Mouse (Mus musculus) hindbrain, embryonic 14.5 days (tissue): ENCODE measurements at regions not wholly inside any gene's neighbourhood (a gene's known extent, or its start where the extent isn't known, plus 50 kb on each side); places are given as distances from the start of the nearest gene placed in this dataset.

Source experiments
- ATAC-seq: fragments of 200-750 bp; cut with Nextera tagmentation; 2 replicates; pipeline ENCODE4 v1.8.0; 2017; ENCODE audit warnings: moderate number of reproducible peaks, mild to moderate bottlenecking, moderate TSS enrichment, moderate library complexity; ENCODE audit not compliant: low FRiP score
- DNase-seq: peaks from one replicate; pipeline ENCODE4 v3.0.0-alpha.2; 2015; ENCODE audit warnings: low spot score
- H3K27ac ChIP-seq: fragments of 300-500 bp; sonication (generic); 2 replicates; pipeline ENCODE4 v1.5.1; 2014; ENCODE audit warnings: mild to moderate bottlenecking, moderate library complexity
- H3K27me3 ChIP-seq: fragments of 300-500 bp; sonication (generic); 2 replicates; pipeline ENCODE4 v1.6.1; 2014; ENCODE audit warnings: mild to moderate bottlenecking, low read length, mixed read lengths; ENCODE audit not compliant: control insufficient read depth, insufficient read depth
- H3K36me3 ChIP-seq: fragments of 300-500 bp; sonication (generic); replicated peaks from 2 replicates; pipeline ENCODE4 v1.6.1; 2014; ENCODE audit not compliant: control insufficient read depth, insufficient read depth
- H3K4me1 ChIP-seq: fragments of 300-500 bp; sonication (generic); replicated peaks from 2 replicates; pipeline ENCODE4 v1.6.1; 2014; ENCODE audit warnings: antibody characterized with exemption, low read length, mixed read lengths; ENCODE audit not compliant: control insufficient read depth, insufficient read depth
- H3K4me2 ChIP-seq: fragments of 300-500 bp; sonication (generic); replicated peaks from 2 replicates; pipeline ENCODE4 v1.6.1; 2014; ENCODE audit warnings: mild to moderate bottlenecking, moderate library complexity
- H3K4me3 ChIP-seq: fragments of 300-500 bp; sonication (generic); replicated peaks from 2 replicates; pipeline ENCODE4 v1.5.1; 2014; ENCODE audit warnings: mild to moderate bottlenecking, low read length
- H3K9ac ChIP-seq: fragments of 300-500 bp; sonication (generic); 2 replicates; pipeline ENCODE4 v1.6.1; 2014
- H3K9me3 ChIP-seq: fragments of 300-500 bp; sonication (generic); 2 replicates; pipeline ENCODE4 v1.6.1; 2016; ENCODE audit warnings: low read length; ENCODE audit not compliant: control insufficient read depth
- WGBS: fragments of 180-500 bp; shearing (Covaris S2); extraction: QIAGEN DNeasy Blood & Tissue Kit; methylation state at CpG from one replicate; pipeline ENCODE4 v1.1.7; 2014; 5-methylcytosine and 5-hydroxymethylcytosine counted together

DNA sequence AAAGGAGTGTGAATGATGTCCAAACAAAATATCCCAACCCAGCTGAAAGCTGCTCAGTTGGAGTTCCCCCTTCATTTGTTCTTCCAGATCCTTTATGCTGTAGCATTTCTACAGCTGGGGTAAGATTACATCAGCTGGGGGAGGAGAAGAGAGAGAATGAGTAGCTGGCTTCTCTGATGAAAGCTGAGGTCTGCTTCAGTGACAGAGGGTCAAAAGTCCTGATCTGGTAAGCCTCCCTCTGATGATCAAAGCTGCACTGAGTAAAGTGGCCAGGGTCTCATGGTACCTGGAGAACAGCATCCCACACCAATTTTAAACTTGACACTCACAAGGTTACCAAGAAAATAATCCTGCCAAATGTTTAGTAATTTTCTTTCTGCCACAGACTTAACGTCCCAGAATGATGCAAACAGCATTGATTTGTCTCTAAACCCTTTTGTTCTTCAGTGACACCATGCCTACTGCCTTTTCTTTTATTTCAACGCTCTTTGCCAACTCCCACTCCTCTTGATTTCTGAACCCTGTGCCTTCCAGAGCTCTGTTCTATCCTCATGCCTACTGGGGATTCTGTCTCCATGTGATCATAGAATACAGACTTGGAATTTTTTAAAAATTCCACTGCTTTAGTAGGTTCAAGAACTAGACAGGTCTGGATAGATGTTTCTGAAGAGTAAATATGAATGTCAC, 119.3 kb upstream of the Fshr start:
- WGBS: 48% methylated on average over 2 of the region's 2 CpGs
- Histone ChIP-seq H3K27ac (no peak overlapping the region), H3K4me3 (no peak overlapping the region), H3K9me3 (no peaks in the 10 kb centered on the region), H3K4me1 (no peaks in the 10 kb centered on the region), H3K9ac (no peak overlapping the region), H3K4me2 (no peak overlapping the region), H3K27me3 (no peaks in the 10 kb centered on the region), H3K36me3 (no peaks in the 10 kb centered on the region)
- ATAC-seq (no peak), DNase-seq (no peak)

GRCm38 (mm10) chr17:89318356-89318755, 117.9 kb upstream of the Fshr start:
- H3K9ac ChIP-seq: no peak overlapping the region
- H3K27ac ChIP-seq: no peak overlapping the region
- H3K36me3 ChIP-seq: no peaks in the 10 kb centered on the region
- no peaks in the 10 kb centered on the region for H3K4me1 ChIP-seq
- H3K4me2 ChIP-seq: no peak overlapping the region
- 79% methylated on average over 1 of the region's 1 CpGs for WGBS
- no peaks in the 10 kb centered on the region for H3K27me3 ChIP-seq
- ATAC-seq (no peak), DNase-seq (no peak)
- no peaks in the 10 kb centered on the region for H3K9me3 ChIP-seq
- H3K4me3 ChIP-seq: no peak overlapping the region

- Histone ChIP-seq H3K4me1 (no peaks in the 10 kb centered on the region), H3K27ac (no peak overlapping the region), H3K4me2 (no peak overlapping the region), H3K27me3 (no peaks in the 10 kb centered on the region), H3K36me3 (no peaks in the 10 kb centered on the region), H3K9me3 (no peaks in the 10 kb centered on the region), H3K4me3 (no peak overlapping the region), H3K9ac (no peak overlapping the region)
- 92% methylated on average over 12 of the region's 12 CpGs for WGBS
- DNase-seq: no peak
- ATAC-seq: no peak
These were observed 110.7 kb upstream of the Fshr start for GRCm38 (mm10) chr17:89311133-89311532.

DNA sequence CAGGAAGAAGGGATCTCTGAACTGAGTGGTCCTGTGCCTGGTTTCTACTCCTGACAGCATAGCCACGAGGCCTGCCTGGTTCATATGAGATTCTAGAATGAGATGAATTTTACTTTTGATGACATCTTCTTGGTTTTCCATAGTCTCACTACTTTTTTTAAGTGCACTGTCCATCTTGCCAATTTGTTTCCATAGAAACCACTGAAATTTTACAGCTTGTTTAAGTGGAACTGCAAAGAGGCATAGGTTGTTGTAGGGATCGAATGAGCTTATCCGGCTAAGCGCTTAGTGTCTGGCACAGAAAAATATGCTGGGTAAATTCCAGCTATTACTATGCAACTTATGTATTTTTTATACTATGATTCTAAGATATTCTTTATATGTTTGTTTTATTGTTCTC, 100.8 kb upstream of the Fshr start:
- no peak overlapping the region for H3K27ac ChIP-seq
- H3K36me3 ChIP-seq: no peaks in the 10 kb centered on the region
- H3K4me3 ChIP-seq: no peak overlapping the region
- ATAC-seq (no peak), DNase-seq (no peak)
- H3K9ac ChIP-seq: no peak overlapping the region
- H3K27me3 ChIP-seq: no peaks in the 10 kb centered on the region
- no peaks in the 10 kb centered on the region for H3K9me3 ChIP-seq
- H3K4me2 ChIP-seq: no peak overlapping the region
- peaks cover 5% of the 10 kb centered on the region; the same call in 1 of the 2 replicates for H3K4me1 ChIP-seq
- 86% methylated on average over 4 of the region's 4 CpGs for WGBS

DNA sequence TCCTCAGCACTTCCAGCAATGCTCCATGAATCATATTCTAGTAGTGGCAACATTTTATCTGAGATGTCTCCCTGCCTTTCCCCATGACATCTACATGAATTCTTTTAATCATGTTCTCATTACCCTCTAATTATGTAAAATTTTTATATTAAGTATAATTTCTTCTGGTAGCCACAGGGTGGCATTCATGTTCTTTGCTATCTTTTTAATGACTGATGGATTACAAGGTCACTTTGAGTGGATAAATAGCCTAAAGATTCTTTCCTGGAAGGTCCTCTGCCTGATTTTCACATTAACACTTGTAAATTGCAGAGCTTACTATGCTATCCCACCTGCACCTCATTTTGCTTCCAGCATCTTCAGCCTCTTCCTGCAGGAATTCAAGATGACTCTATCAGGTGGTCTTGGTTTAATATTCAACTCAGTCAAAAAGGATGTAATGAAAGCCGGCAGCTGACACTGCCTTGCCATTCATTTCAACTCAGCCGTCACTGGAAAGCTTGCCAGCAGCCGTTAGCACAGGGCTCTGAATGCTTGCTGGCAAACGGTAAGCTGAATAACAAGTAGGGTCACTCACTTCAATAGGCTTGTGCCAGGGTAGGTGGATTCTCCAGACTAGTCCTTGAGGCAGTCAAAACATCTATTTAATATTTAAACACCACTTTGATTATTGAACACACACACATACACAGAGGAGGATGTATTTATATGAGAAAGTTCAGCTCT, 97.0 kb upstream of the Fshr start:
- no peaks in the 10 kb centered on the region for H3K27me3 ChIP-seq
- no peak overlapping the region for H3K4me3 ChIP-seq
- ATAC-seq (peak; percentile 83; the same call in 1 of the 2 replicates), DNase-seq (peak; percentile 49)
- H3K9me3 ChIP-seq: no peaks in the 10 kb centered on the region
- no peak overlapping the region for H3K4me2 ChIP-seq
- H3K4me1 ChIP-seq: peaks cover 5% of the 10 kb centered on the region; the same call in 1 of the 2 replicates
- H3K36me3 ChIP-seq: no peaks in the 10 kb centered on the region
- no peak overlapping the region for H3K27ac ChIP-seq
- WGBS: 5% methylated on average over 4 of the region's 4 CpGs
- H3K9ac ChIP-seq: no peak overlapping the region

- no peak for ATAC-seq
- no peaks in the 10 kb centered on the region for H3K36me3 ChIP-seq
- H3K4me3 ChIP-seq: no peak overlapping the region
- H3K4me2 ChIP-seq: no peak overlapping the region
- 94% methylated on average over 2 of the region's 2 CpGs for WGBS
- no peak overlapping the region for H3K27ac ChIP-seq
- no peaks in the 10 kb centered on the region for H3K4me1 ChIP-seq
- DNase-seq: no peak
- no peaks in the 10 kb centered on the region for H3K27me3 ChIP-seq
- H3K9me3 ChIP-seq: peaks cover 21% of the 10 kb centered on the region
- no peak overlapping the region for H3K9ac ChIP-seq
These were observed 80.8 kb upstream of the Fshr start for GRCm38 (mm10) chr17:89281321-89281720.

GRCm38 (mm10) chr17:89272141-89272540, 71.7 kb upstream of the Fshr start:
- Histone ChIP-seq H3K36me3 (no peaks in the 10 kb centered on the region), H3K4me3 (no peak overlapping the region), H3K27me3 (no peaks in the 10 kb centered on the region), H3K27ac (no peak overlapping the region), H3K4me1 (no peaks in the 10 kb centered on the region), H3K9me3 (no peaks in the 10 kb centered on the region), H3K4me2 (no peak overlapping the region), H3K9ac (no peak overlapping the region)
- DNase-seq (no peak), ATAC-seq (no peak)

- 72% methylated on average over 3 of the region's 3 CpGs for WGBS
- H3K27ac ChIP-seq: no peak overlapping the region
- no peaks in the 10 kb centered on the region for H3K9me3 ChIP-seq
- H3K9ac ChIP-seq: no peak overlapping the region
- no peak for DNase-seq
- H3K27me3 ChIP-seq: no peaks in the 10 kb centered on the region
- no peak for ATAC-seq
- H3K4me1 ChIP-seq: no peaks in the 10 kb centered on the region
- H3K4me2 ChIP-seq: no peak overlapping the region
- H3K4me3 ChIP-seq: no peak overlapping the region
- H3K36me3 ChIP-seq: no peaks in the 10 kb centered on the region
These were observed 55.2 kb upstream of the Fshr start for GRCm38 (mm10) chr17:89255687-89256086.

GRCm38 (mm10) chr17:89250811-89251210, 50.3 kb upstream of the Fshr start:
- Histone ChIP-seq H3K27ac (no peak overlapping the region), H3K27me3 (no peaks in the 10 kb centered on the region), H3K36me3 (no peaks in the 10 kb centered on the region), H3K4me3 (no peak overlapping the region), H3K4me1 (no peaks in the 10 kb centered on the region), H3K4me2 (no peak overlapping the region), H3K9me3 (no peaks in the 10 kb centered on the region), H3K9ac (no peak overlapping the region)
- 77% methylated on average over 5 of the region's 5 CpGs for WGBS
- ATAC-seq: no peak
- DNase-seq: no peak
